Mouse (Mus musculus) lung, postnatal 25 days (tissue): Measurements from ENCODE around the gene Rabggtb.
A peak's percentile ranks its signal among the peaks of the same experiment; 100 is the strongest.

Experiments
- DNase-seq: peaks from one replicate; pipeline ENCODE4 v3.0.0; 2022; ENCODE audit warnings: low spot score

Rabggtb gene

GRCm38 (mm10) chr3:153921147-153921910 lies 8.5 kb upstream of the Rabggtb start:
- no peak for DNase-seq

GRCm38 (mm10) chr3:153917200-153917599 lies 4.4 kb upstream of the Rabggtb start:
- no peak for DNase-seq

- DNase-seq, result no peak
Observed at GRCm38 (mm10) chr3:153913510-153914243, 868 bp upstream of the Rabggtb start.

- no peak for DNase-seq
Observed at GRCm38 (mm10) chr3:153911882-153912440, 848 bp downstream of the Rabggtb start.

GRCm38 (mm10) chr3:153911197-153911881 lies 1.5 kb downstream of the Rabggtb start:
- DNase-seq, result no peak

GRCm38 (mm10) chr3:153910489-153910888 lies 2.3 kb downstream of the Rabggtb start:
- no peak for DNase-seq

- no peak for DNase-seq
Observed at GRCm38 (mm10) chr3:153908919-153909318, 3.9 kb downstream of the Rabggtb start.

- DNase-seq, result no peak
Observed at GRCm38 (mm10) chr3:153906136-153906871, 6.5 kb downstream of the Rabggtb start, which contains the start of gene Msh4. Gene Msh4, minus strand, starts transcription at chr3:153906138.

- DNase-seq, result no peak
Observed at GRCm38 (mm10) chr3:153905251-153906135, 7.3 kb downstream of the Rabggtb start.

GRCm38 (mm10) chr3:153904586-153904985 lies 8.2 kb downstream of the Rabggtb start:
- DNase-seq, result peak; percentile 39

GRCm38 (mm10) chr3:153902595-153902994 lies 10.2 kb downstream of the Rabggtb start:
- no peak for DNase-seq

GRCm38 (mm10) chr3:153901904-153902303 lies 10.9 kb downstream of the Rabggtb start:
- DNase-seq, result no peak

GRCm38 (mm10) chr3:153897216-153897615 lies 15.6 kb downstream of the Rabggtb start:
- DNase-seq, result no peak

GRCm38 (mm10) chr3:153895454-153895853 lies 17.4 kb downstream of the Rabggtb start:
- no peak for DNase-seq

GRCm38 (mm10) chr3:153889188-153889781 lies 23.5 kb downstream of the Rabggtb start:
- DNase-seq, result no peak

GRCm38 (mm10) chr3:153888141-153888540 lies 24.7 kb downstream of the Rabggtb start:
- DNase-seq, result no peak

- no peak for DNase-seq
Observed at GRCm38 (mm10) chr3:153886296-153886695, 26.5 kb downstream of the Rabggtb start.

GRCm38 (mm10) chr3:153871396-153871795 lies 41.4 kb downstream of the Rabggtb start:
- no peak for DNase-seq

- no peak for DNase-seq
Observed at GRCm38 (mm10) chr3:153867149-153868136, 45.4 kb downstream of the Rabggtb start.
